Mouse (Mus musculus) intestine, embryonic 16.5 days (tissue): Measurements from ENCODE around the gene Sorcs2. TPM values are rescaled to one million over a fixed set of nuclear protein-coding genes. Genes with fewer than 3 reads are reported as not detected.

Experiments used
- ATAC-seq: fragments of 200-750 bp; cut with Nextera tagmentation; 2 replicates; pipeline ENCODE4 v1.8.0; 2017; ENCODE audit warnings: moderate TSS enrichment, moderate library complexity
- H3K27ac ChIP-seq: fragments of 300-500 bp; sonication (generic); 2 replicates; pipeline ENCODE4 v1.5.1; 2014; ENCODE audit warnings: mild to moderate bottlenecking, low read length
- H3K27me3 ChIP-seq: fragments of 300-500 bp; sonication (generic); replicated peaks from 2 replicates; pipeline ENCODE4 v1.6.1; 2014; ENCODE audit warnings: low read length, control low read depth, mixed read lengths; ENCODE audit not compliant: control insufficient read depth, insufficient read depth
- H3K36me3 ChIP-seq: fragments of 300-500 bp; sonication (generic); 2 replicates; pipeline ENCODE4 v1.6.1; 2014; ENCODE audit warnings: low read length, control low read depth; ENCODE audit not compliant: control insufficient read depth, insufficient read depth
- H3K4me1 ChIP-seq: fragments of 300-500 bp; sonication (generic); 2 replicates; pipeline ENCODE4 v1.6.1; 2014; ENCODE audit warnings: low read length, control low read depth, mixed read lengths; ENCODE audit not compliant: control insufficient read depth, insufficient read depth
- H3K4me2 ChIP-seq: fragments of 300-500 bp; sonication (generic); 2 replicates; pipeline ENCODE4 v1.6.1; 2014; ENCODE audit warnings: low read depth, low read length, control low read depth
- H3K4me3 ChIP-seq: fragments of 300-500 bp; sonication (generic); 2 replicates; pipeline ENCODE4 v1.5.1; 2014; ENCODE audit warnings: mild to moderate bottlenecking, low read length
- H3K9ac ChIP-seq: fragments of 300-500 bp; sonication (generic); 2 replicates; pipeline ENCODE4 v1.6.1; 2014; ENCODE audit warnings: low read depth, low read length
- H3K9me3 ChIP-seq: fragments of 300-500 bp; sonication (generic); 2 replicates; pipeline ENCODE4 v1.6.1; 2016; ENCODE audit warnings: low read length, control low read depth; ENCODE audit not compliant: control insufficient read depth
- WGBS: fragments of 180-500 bp; shearing (Covaris S2); extraction: QIAGEN DNeasy Blood & Tissue Kit; methylation state at CpG from one replicate; pipeline ENCODE4 v1.1.7; 2014; 5-methylcytosine and 5-hydroxymethylcytosine counted together
- polyA plus RNA-seq: library from polyadenylated mRNA; unstranded; fragments of >200 nt; fragmentation: Nextera tagmentation; extraction: Ambion mirVana; gene quantifications from 2 replicates; pipeline ENCODE4 v1.2.1, GENCODE M21; 2015

Gene Sorcs2
- polyA plus RNA-seq, 1 experiment from 2014 or later, result 8.3 TPM

GRCm38 (mm10) chr5:36353679-36354078 is 44.3 kb downstream of the Sorcs2 start:
- peak; percentile 23; the same call in 1 of the 2 replicates for ATAC-seq
- H3K4me3 ChIP-seq, result no peak overlapping the region
- H3K9me3 ChIP-seq, result no peaks in the 10 kb centered on the region
- H3K4me1 ChIP-seq, result peaks cover 19% of the 10 kb centered on the region
- H3K27ac ChIP-seq, result peak overlapping the region; percentile 44
- no peaks in the 10 kb centered on the region for H3K27me3 ChIP-seq
- no peak overlapping the region for H3K4me2 ChIP-seq
- WGBS, result 60% methylated on average over 6 of the region's 6 CpGs
- no peak overlapping the region for H3K9ac ChIP-seq
- H3K36me3 ChIP-seq, result no peaks in the 10 kb centered on the region

- Histone ChIP-seq H3K9ac (no peak overlapping the region), H3K4me2 (no peak overlapping the region), H3K27me3 (no peaks in the 10 kb centered on the region), H3K4me3 (no peak overlapping the region), H3K36me3 (no peaks in the 10 kb centered on the region), H3K9me3 (no peaks in the 10 kb centered on the region), H3K4me1 (peaks cover 14% of the 10 kb centered on the region), H3K27ac (peak overlapping the region; percentile 44)
- WGBS, result 52% methylated on average over 2 of the region's 2 CpGs
- ATAC-seq, result peak; percentile 89
Measured at GRCm38 (mm10) chr5:36353194-36353593, 44.7 kb downstream of the Sorcs2 start.

DNA sequence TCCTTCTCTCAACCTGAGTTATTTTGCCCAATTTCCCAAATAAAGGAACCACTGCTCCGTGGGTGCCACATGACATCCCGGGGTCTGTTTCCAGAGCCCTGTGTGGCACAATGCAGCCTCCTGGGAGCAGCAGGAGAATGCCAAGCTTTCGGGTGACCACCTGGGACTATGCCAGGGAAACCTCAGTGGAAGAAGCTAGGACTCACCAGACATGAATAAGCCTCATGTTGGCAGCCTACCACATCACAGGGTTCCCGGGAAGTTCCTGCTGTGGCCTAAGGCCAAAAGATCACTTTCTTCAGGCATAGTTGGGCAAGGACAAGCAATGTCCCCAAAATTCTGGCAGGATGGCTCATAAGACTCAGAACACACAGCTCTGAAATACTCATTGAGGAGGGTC is 51.2 kb downstream of the Sorcs2 start:
- WGBS, result 87% methylated on average over 4 of the region's 4 CpGs

DNA sequence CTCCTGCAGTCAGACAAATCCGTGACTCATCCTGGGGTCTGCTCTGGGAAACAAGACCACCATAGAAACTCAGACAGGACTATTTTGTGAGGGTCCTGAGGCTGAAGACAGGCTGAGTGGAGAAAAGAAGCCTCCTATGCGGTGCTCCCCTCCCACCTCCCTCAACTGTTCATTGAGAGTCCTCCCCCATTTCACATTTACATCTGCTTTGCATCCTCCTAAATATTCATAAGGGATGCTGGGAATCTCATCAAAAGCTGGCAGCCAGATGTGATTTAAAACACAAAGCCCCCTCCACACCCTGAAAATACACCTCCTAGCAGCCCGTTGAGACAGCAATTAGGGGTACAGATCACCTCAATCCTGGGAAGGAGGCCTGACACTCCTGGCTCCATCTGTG is 58.7 kb downstream of the Sorcs2 start:
- H3K4me1 ChIP-seq, result peaks cover 6% of the 10 kb centered on the region; the same call in 1 of the 2 replicates
- no peak overlapping the region for H3K27ac ChIP-seq
- WGBS, result 78% methylated on average over 3 of the region's 3 CpGs
- no peak overlapping the region for H3K4me2 ChIP-seq
- H3K4me3 ChIP-seq, result no peak overlapping the region
- H3K9me3 ChIP-seq, result no peaks in the 10 kb centered on the region
- H3K27me3 ChIP-seq, result no peaks in the 10 kb centered on the region
- no peak overlapping the region for H3K9ac ChIP-seq
- no peak for ATAC-seq
- no peaks in the 10 kb centered on the region for H3K36me3 ChIP-seq

More for the DNA sequence above, 51.2 kb downstream of the Sorcs2 start:
- Histone ChIP-seq H3K27me3 (no peaks in the 10 kb centered on the region), H3K4me2 (no peak overlapping the region), H3K4me1 (no peaks in the 10 kb centered on the region), H3K27ac (no peak overlapping the region), H3K36me3 (no peaks in the 10 kb centered on the region), H3K4me3 (no peak overlapping the region), H3K9ac (no peak overlapping the region), H3K9me3 (no peaks in the 10 kb centered on the region)
- no peak for ATAC-seq

DNA sequence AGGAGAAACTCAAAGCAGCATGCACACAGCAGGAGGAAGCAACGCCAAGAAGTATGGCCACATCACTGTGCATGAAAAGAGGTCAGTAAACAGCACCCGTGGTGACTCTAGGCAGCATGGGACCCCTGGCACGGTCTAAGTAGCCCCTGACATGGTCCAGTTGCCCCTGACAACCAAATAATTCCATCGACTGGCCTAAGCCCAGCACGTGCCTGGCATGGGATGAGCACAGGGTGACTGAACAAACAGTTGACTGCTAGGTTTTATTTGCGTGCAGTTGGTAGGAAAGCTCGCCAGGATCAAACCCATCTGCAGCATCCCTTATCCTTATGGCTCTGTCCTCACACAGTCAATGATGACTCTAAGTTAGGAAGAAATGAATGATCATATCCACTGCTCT is 61.7 kb downstream of the Sorcs2 start:
- H3K27ac ChIP-seq, result no peak overlapping the region
- WGBS, result 66% methylated on average over 7 of the region's 7 CpGs

GRCm38 (mm10) chr5:36335661-36336060 is 62.3 kb downstream of the Sorcs2 start:
- H3K4me1 ChIP-seq, result peaks cover 9% of the 10 kb centered on the region; the same call in 1 of the 2 replicates
- no peak overlapping the region for H3K4me3 ChIP-seq
- no peaks in the 10 kb centered on the region for H3K9me3 ChIP-seq
- H3K36me3 ChIP-seq, result no peaks in the 10 kb centered on the region
- 79% methylated on average over 2 of the region's 2 CpGs for WGBS
- no peak overlapping the region for H3K4me2 ChIP-seq
- no peak for ATAC-seq
- no peak overlapping the region for H3K9ac ChIP-seq
- no peaks in the 10 kb centered on the region for H3K27me3 ChIP-seq
- H3K27ac ChIP-seq, result no peak overlapping the region

More for the DNA sequence above, 61.7 kb downstream of the Sorcs2 start:
- Histone ChIP-seq H3K4me1 (peaks cover 6% of the 10 kb centered on the region; the same call in 1 of the 2 replicates), H3K4me3 (no peak overlapping the region), H3K27me3 (no peaks in the 10 kb centered on the region), H3K9ac (no peak overlapping the region), H3K36me3 (no peaks in the 10 kb centered on the region), H3K9me3 (no peaks in the 10 kb centered on the region), H3K4me2 (no peak overlapping the region)
- no peak for ATAC-seq

GRCm38 (mm10) chr5:36334227-36334626 is 63.7 kb downstream of the Sorcs2 start:
- WGBS, result 47% methylated on average over 7 of the region's 7 CpGs
- Histone ChIP-seq H3K36me3 (no peaks in the 10 kb centered on the region), H3K4me2 (no peak overlapping the region), H3K27ac (no peak overlapping the region), H3K9me3 (no peaks in the 10 kb centered on the region), H3K9ac (no peak overlapping the region), H3K27me3 (no peaks in the 10 kb centered on the region), H3K4me3 (no peak overlapping the region), H3K4me1 (peaks cover 12% of the 10 kb centered on the region; the same call in 1 of the 2 replicates)
- no peak for ATAC-seq

GRCm38 (mm10) chr5:36330472-36331155 is 67.3 kb downstream of the Sorcs2 start:
- H3K4me1 ChIP-seq, result peaks cover 17% of the 10 kb centered on the region; the same call in 1 of the 2 replicates
- H3K4me2 ChIP-seq, result no peak overlapping the region
- H3K27me3 ChIP-seq, result no peaks in the 10 kb centered on the region
- ATAC-seq, result no peak
- H3K36me3 ChIP-seq, result no peaks in the 10 kb centered on the region
- H3K4me3 ChIP-seq, result no peak overlapping the region
- no peak overlapping the region for H3K9ac ChIP-seq
- no peaks in the 10 kb centered on the region for H3K9me3 ChIP-seq
- 38% methylated on average over 21 of the region's 21 CpGs for WGBS
- no peak overlapping the region for H3K27ac ChIP-seq

GRCm38 (mm10) chr5:36326057-36327010 is 71.6 kb downstream of the Sorcs2 start:
- no peak overlapping the region for H3K9ac ChIP-seq
- no peak overlapping the region for H3K4me2 ChIP-seq
- no peaks in the 10 kb centered on the region for H3K27me3 ChIP-seq
- ATAC-seq, result no peak
- H3K36me3 ChIP-seq, result no peaks in the 10 kb centered on the region
- H3K4me1 ChIP-seq, result peaks cover 29% of the 10 kb centered on the region; the same call in 1 of the 2 replicates
- no peak overlapping the region for H3K4me3 ChIP-seq
- H3K9me3 ChIP-seq, result no peaks in the 10 kb centered on the region
- WGBS, result 76% methylated on average over 9 of the region's 9 CpGs
- H3K27ac ChIP-seq, result no peak overlapping the region
